ENCODE assay signal across 17 mouse cellular contexts in genomic region chr10:65912518-65912917, GRCm38 (mm10).
"Had no signal": no experiment of that assay in that cellular context is flagged by ENCODE, and none has a peak within 500 bp of the region (broad histone marks: within the 10 kb centered on the region; RNA-seq: fewer than 3 reads in every experiment).

No protein-coding gene starts in this region.

- H3K4me3 ChIP-seq: liver, embryonic 15.5 days; lung, embryonic 15.5 days; megakaryocyte, embryonic 14.5 days; midbrain, embryonic 13.5 days; midbrain, embryonic 15.5 days; neural tube, embryonic 12.5 days; stomach, embryonic 15.5 days had no signal

- H3K36me3 ChIP-seq: liver, embryonic 15.5 days; lung, embryonic 15.5 days; midbrain, embryonic 13.5 days; midbrain, embryonic 15.5 days; neural tube, embryonic 12.5 days; stomach, embryonic 15.5 days had no signal

- H3K9ac ChIP-seq: liver, embryonic 15.5 days; liver, postnatal 0 days; lung, embryonic 15.5 days; midbrain, embryonic 13.5 days; midbrain, embryonic 15.5 days; neural tube, embryonic 12.5 days; stomach, embryonic 15.5 days had no signal

- H3K27ac ChIP-seq: liver, embryonic 15.5 days; lung, embryonic 15.5 days; macrophage; midbrain, embryonic 13.5 days; midbrain, embryonic 15.5 days; neural tube, embryonic 12.5 days; stomach, embryonic 15.5 days had no signal

- DNase-seq: liver, postnatal 0 days; lung, adult 2 months; lung, postnatal 14 days; lung, postnatal 36 days; thymus, adult 2 months; thymus, postnatal 25 days; thymus, postnatal 4 days had no signal

- H3K27me3 ChIP-seq: liver, embryonic 15.5 days; lung, embryonic 15.5 days; megakaryocyte, embryonic 14.5 days; midbrain, embryonic 13.5 days; midbrain, embryonic 15.5 days; neural tube, embryonic 12.5 days; stomach, embryonic 15.5 days had no signal

- H3K4me1 ChIP-seq: liver, embryonic 15.5 days; lung, embryonic 15.5 days; megakaryocyte, embryonic 14.5 days; midbrain, embryonic 13.5 days; midbrain, embryonic 15.5 days; neural tube, embryonic 12.5 days; stomach, embryonic 15.5 days had no signal

- H3K4me2 ChIP-seq: liver, embryonic 15.5 days; lung, embryonic 15.5 days; midbrain, embryonic 11.5 days; midbrain, embryonic 13.5 days; midbrain, embryonic 15.5 days; neural tube, embryonic 12.5 days; stomach, embryonic 15.5 days had no signal

- H3K9me3 ChIP-seq: liver, embryonic 15.5 days; lung, embryonic 15.5 days; midbrain, embryonic 13.5 days; midbrain, embryonic 15.5 days; stomach, embryonic 15.5 days had no signal

- ATAC-seq: liver, postnatal 0 days; lung, postnatal 0 days; midbrain, embryonic 13.5 days; midbrain, embryonic 15.5 days had no signal
